Mouse (Mus musculus): ENCODE measurements around the gene Col5a3. TPM values are rescaled to one million over a fixed set of nuclear protein-coding genes. Genes with fewer than 3 reads are reported as not detected.

The Col5a3 gene
- polyA plus RNA-seq, 1 experiment from 2014 or later: not detected

- Histone ChIP-seq H3K27ac (ENCODE audit: low read depth, low read length) (no peak overlapping the region), H3K27me3 (ENCODE audit: control insufficient read depth, insufficient read depth, low read length) (peaks cover 18% of the 10 kb centered on the region; the same call in 1 of the 2 replicates), H3K9ac (ENCODE audit: low read depth, low read length) (no peak overlapping the region), H3K4me1 (ENCODE audit: control insufficient read depth, insufficient read depth, low read length) (no peaks in the 10 kb centered on the region), H3K4me3 (ENCODE audit: low read depth, low read length) (no peak overlapping the region), H3K4me2 (no peak overlapping the region), H3K36me3 (ENCODE audit: control insufficient read depth, insufficient read depth, low read length) (no peaks in the 10 kb centered on the region), H3K9me3 (replicated peaks; ENCODE audit: control insufficient read depth, low read length) (no peaks in the 10 kb centered on the region)
- 59% methylated on average over 3 of the region's 3 CpGs for WGBS (ENCODE audit: insufficient replicate concordance)
- no peak for ATAC-seq (replicated peaks; ENCODE audit: insufficient number of reproducible peaks, low FRiP score, low TSS enrichment)
Observed at GRCm38 (mm10) chr9:20734692-20735091, 80.2 kb downstream of the Col5a3 start.

DNA sequence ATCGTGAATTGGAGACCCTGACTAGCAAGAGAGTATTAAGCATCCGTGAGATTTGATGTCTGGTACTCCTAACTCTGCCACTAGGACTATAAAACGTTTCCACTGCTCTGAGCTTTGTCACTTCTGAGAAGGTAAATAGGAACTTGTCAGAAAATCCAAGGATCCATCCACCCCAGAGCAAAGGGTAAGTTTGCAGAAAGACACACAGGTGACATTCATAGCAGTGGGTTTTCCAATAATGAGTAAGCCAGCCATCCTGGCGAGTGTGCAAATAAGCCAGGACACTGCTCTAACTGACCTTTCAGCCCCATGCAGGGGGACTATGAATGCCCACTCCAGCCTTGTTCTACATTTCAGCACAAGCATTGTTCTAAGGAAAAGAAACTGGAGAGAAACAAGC lies 83.1 kb downstream of the Col5a3 start:
- Histone ChIP-seq H3K9me3 (replicated peaks; ENCODE audit: control insufficient read depth, low read length) (no peaks in the 10 kb centered on the region), H3K4me3 (ENCODE audit: low read depth, low read length) (no peak overlapping the region), H3K9ac (ENCODE audit: low read depth, low read length) (no peak overlapping the region), H3K27me3 (ENCODE audit: control insufficient read depth, insufficient read depth, low read length) (peaks cover 41% of the 10 kb centered on the region), H3K27ac (ENCODE audit: low read depth, low read length) (no peak overlapping the region), H3K4me1 (ENCODE audit: control insufficient read depth, insufficient read depth, low read length) (peaks cover 8% of the 10 kb centered on the region; the same call in 1 of the 2 replicates), H3K36me3 (ENCODE audit: control insufficient read depth, insufficient read depth, low read length) (no peaks in the 10 kb centered on the region), H3K4me2 (no peak overlapping the region)
- no peak for ATAC-seq (replicated peaks; ENCODE audit: insufficient number of reproducible peaks, low FRiP score, low TSS enrichment)
- 50% methylated on average over 4 of the region's 4 CpGs for WGBS (ENCODE audit: insufficient replicate concordance)

DNA sequence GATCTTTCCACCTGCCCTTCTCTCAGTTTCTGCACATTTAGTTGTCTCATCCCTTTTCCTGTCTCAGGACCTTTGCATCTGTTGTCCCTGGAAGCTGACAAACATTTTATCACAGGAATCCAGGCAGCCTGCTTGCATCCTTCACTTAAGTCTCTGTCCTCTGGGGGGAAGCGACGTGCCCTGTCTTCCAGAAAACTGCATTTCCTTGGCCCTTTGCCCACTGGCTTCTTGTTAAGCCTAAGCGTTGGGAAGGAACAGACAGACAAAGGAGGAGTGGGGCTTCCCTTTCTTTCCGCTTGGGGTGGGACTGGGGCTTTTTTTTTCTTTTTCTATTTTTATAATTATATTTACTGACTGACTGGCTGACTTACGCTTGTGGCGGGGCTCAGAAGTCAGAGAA lies 85.4 kb downstream of the Col5a3 start:
- ATAC-seq (replicated peaks; ENCODE audit: insufficient number of reproducible peaks, low FRiP score, low TSS enrichment): no peak
- H3K4me1 ChIP-seq (ENCODE audit: control insufficient read depth, insufficient read depth, low read length): peaks cover 14% of the 10 kb centered on the region; the same call in 1 of the 2 replicates
- H3K4me3 ChIP-seq (ENCODE audit: low read depth, low read length): no peak overlapping the region
- no peaks in the 10 kb centered on the region for H3K9me3 ChIP-seq (replicated peaks; ENCODE audit: control insufficient read depth, low read length)
- no peak overlapping the region for H3K27ac ChIP-seq (ENCODE audit: low read depth, low read length)
- 58% methylated on average over 6 of the region's 6 CpGs for WGBS (ENCODE audit: insufficient replicate concordance)
- peaks cover 63% of the 10 kb centered on the region for H3K27me3 ChIP-seq (ENCODE audit: control insufficient read depth, insufficient read depth, low read length)
- H3K9ac ChIP-seq (ENCODE audit: low read depth, low read length): no peak overlapping the region
- no peaks in the 10 kb centered on the region for H3K36me3 ChIP-seq (ENCODE audit: control insufficient read depth, insufficient read depth, low read length)
- H3K4me2 ChIP-seq: no peak overlapping the region

- 1% methylated on average over 46 of the region's 46 CpGs for WGBS (ENCODE audit: insufficient replicate concordance)
- H3K27ac ChIP-seq (ENCODE audit: low read depth, low read length): no peak overlapping the region
- 0 out of 2 replicates have a peak overlapping the region, but pooled peaks have one; percentile 16 for H3K9ac ChIP-seq (ENCODE audit: low read depth, low read length)
- H3K4me3 ChIP-seq (ENCODE audit: low read depth, low read length): peak overlapping the region; percentile 57
- H3K4me2 ChIP-seq: peak overlapping the region; percentile 97
- peak; percentile 40; the same call in 1 of the 2 replicates for ATAC-seq (replicated peaks; ENCODE audit: insufficient number of reproducible peaks, low FRiP score, low TSS enrichment)
- H3K9me3 ChIP-seq (replicated peaks; ENCODE audit: control insufficient read depth, low read length): no peaks in the 10 kb centered on the region
- peaks cover 14% of the 10 kb centered on the region; the same call in 1 of the 2 replicates for H3K4me1 ChIP-seq (ENCODE audit: control insufficient read depth, insufficient read depth, low read length)
- H3K36me3 ChIP-seq (ENCODE audit: control insufficient read depth, insufficient read depth, low read length): no peaks in the 10 kb centered on the region
- peaks cover 68% of the 10 kb centered on the region for H3K27me3 ChIP-seq (ENCODE audit: control insufficient read depth, insufficient read depth, low read length)
Observed at GRCm38 (mm10) chr9:20727601-20728113, 87.2 kb downstream of the Col5a3 start.

- WGBS (ENCODE audit: insufficient replicate concordance): 1% methylated on average over 52 of the region's 54 CpGs
- ATAC-seq (replicated peaks; ENCODE audit: insufficient number of reproducible peaks, low FRiP score, low TSS enrichment): peak; percentile 46; the same call in 1 of the 2 replicates
- Histone ChIP-seq H3K27ac (ENCODE audit: low read depth, low read length) (no peak overlapping the region), H3K36me3 (ENCODE audit: control insufficient read depth, insufficient read depth, low read length) (no peaks in the 10 kb centered on the region), H3K9me3 (replicated peaks; ENCODE audit: control insufficient read depth, low read length) (no peaks in the 10 kb centered on the region), H3K9ac (ENCODE audit: low read depth, low read length) (peak overlapping the region; percentile 52; the same call in 1 of the 2 replicates), H3K4me3 (ENCODE audit: low read depth, low read length) (peak overlapping the region; percentile 57), H3K4me1 (ENCODE audit: control insufficient read depth, insufficient read depth, low read length) (peaks cover 14% of the 10 kb centered on the region; the same call in 1 of the 2 replicates), H3K4me2 (peak overlapping the region; percentile 97), H3K27me3 (ENCODE audit: control insufficient read depth, insufficient read depth, low read length) (peaks cover 68% of the 10 kb centered on the region)
Observed at GRCm38 (mm10) chr9:20726859-20727600, 87.8 kb downstream of the Col5a3 start.

DNA sequence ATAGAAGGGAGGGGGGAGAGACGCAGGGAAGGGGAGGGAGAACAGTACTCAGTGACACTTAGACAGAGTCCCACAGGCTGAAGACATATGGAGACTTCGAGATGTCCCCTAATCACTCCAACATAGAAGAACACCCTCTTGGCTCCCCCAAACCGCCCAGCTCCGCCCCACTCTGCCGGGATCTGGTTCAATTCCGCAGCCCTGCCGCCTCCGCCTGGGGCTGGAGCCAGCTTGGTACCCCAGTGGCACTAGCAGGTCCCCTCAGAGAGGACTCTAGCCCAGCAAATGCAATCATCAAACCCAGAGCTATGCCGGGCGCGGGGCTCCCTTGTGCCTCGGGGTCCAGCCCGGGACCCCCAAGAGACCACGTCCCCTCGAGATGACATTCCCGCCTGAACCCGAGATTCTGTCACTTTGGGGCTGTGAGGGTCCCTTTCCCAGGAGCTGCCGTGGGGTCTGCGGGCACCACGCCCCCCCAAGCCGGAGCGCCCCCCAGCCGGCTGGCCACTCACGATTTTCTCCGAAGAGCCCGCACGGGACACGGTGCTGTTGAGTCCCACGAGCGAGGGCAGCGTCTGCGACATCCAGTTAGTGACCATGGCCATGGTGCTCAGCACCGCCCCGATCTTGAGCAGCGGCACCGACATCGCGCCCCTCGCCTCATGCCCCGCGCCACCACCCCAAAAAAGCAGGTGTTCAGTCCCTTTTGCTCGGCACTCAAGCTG lies 88.6 kb downstream of the Col5a3 start:
- Histone ChIP-seq H3K27me3 (ENCODE audit: control insufficient read depth, insufficient read depth, low read length) (peaks cover 66% of the 10 kb centered on the region), H3K4me1 (ENCODE audit: control insufficient read depth, insufficient read depth, low read length) (peaks cover 14% of the 10 kb centered on the region; the same call in 1 of the 2 replicates), H3K9ac (ENCODE audit: low read depth, low read length) (peak overlapping the region; percentile 52; the same call in 1 of the 2 replicates), H3K9me3 (replicated peaks; ENCODE audit: control insufficient read depth, low read length) (no peaks in the 10 kb centered on the region), H3K4me2 (peak overlapping the region; percentile 97), H3K36me3 (ENCODE audit: control insufficient read depth, insufficient read depth, low read length) (no peaks in the 10 kb centered on the region), H3K27ac (ENCODE audit: low read depth, low read length) (no peak overlapping the region), H3K4me3 (ENCODE audit: low read depth, low read length) (peak overlapping the region; percentile 57)
- no peak for ATAC-seq (replicated peaks; ENCODE audit: insufficient number of reproducible peaks, low FRiP score, low TSS enrichment)
- 3% methylated on average over 42 of the region's 42 CpGs for WGBS (ENCODE audit: insufficient replicate concordance)

DNA sequence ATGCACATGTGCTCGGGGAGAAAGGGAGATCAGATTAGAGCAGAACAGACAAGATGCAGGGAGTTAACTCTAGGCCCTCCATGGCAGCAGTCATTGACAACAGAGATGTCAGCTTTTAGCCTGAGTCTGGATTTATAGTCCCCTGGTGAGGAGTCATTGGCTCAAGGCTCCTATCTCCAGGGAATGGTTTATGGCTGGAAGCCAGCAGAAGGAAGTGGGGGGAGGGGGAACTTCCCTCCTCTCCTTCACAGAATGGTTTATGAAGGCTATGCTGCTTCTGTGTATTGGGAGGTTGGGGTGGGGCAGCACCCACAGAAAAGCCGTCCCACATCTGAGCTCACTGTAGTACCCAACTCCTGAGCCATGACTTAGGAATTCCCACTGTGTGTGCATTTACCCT lies 93.3 kb downstream of the Col5a3 start:
- Histone ChIP-seq H3K4me1 (ENCODE audit: control insufficient read depth, insufficient read depth, low read length) (peaks cover 3% of the 10 kb centered on the region; the same call in 1 of the 2 replicates), H3K27me3 (ENCODE audit: control insufficient read depth, insufficient read depth, low read length) (peaks cover 25% of the 10 kb centered on the region), H3K9ac (ENCODE audit: low read depth, low read length) (no peak overlapping the region), H3K4me3 (ENCODE audit: low read depth, low read length) (no peak overlapping the region), H3K4me2 (no peak overlapping the region), H3K9me3 (replicated peaks; ENCODE audit: control insufficient read depth, low read length) (no peaks in the 10 kb centered on the region), H3K36me3 (ENCODE audit: control insufficient read depth, insufficient read depth, low read length) (no peaks in the 10 kb centered on the region), H3K27ac (ENCODE audit: low read depth, low read length) (no peak overlapping the region)
- WGBS (ENCODE audit: insufficient replicate concordance): 69% methylated on average over 2 of the region's 2 CpGs
- no peak for ATAC-seq (replicated peaks; ENCODE audit: insufficient number of reproducible peaks, low FRiP score, low TSS enrichment)

Data from heart, embryonic 11.5 days (tissue).